Mouse (Mus musculus): ENCODE results near the gene Ablim1. TPM values are rescaled to one million over a fixed set of nuclear protein-coding genes. Genes with fewer than 3 reads are reported as not detected.

Ablim1 gene
- polyA plus RNA-seq, 1 experiment from 2014 or later, result 40.5 TPM

DNA sequence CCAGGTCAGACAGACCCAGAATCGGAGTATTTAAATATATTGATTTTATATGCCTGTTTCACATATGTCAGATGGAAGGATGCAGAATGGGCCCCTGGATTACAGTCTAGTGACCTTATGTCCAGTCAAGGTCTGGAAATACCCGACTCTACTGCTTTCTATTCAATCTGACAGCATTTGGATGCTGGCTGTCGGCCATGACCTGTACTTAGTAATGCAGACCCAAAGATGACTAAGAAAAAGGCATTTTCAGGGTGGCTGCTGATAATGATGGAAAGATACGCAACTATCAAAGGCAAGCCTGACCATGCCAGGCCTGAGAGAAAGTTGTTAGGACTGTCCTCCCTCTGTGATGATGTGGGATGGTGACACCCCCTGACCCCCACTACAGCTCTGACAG lies 321.0 kb downstream of the Ablim1 start:
- peak overlapping the region; percentile 54 for H3K27ac ChIP-seq
- no peaks in the 10 kb centered on the region for H3K36me3 ChIP-seq (ENCODE audit: insufficient read depth, low read length)
- ATAC-seq (replicated peaks; ENCODE audit: low FRiP score, low read depth), result no peak

DNA sequence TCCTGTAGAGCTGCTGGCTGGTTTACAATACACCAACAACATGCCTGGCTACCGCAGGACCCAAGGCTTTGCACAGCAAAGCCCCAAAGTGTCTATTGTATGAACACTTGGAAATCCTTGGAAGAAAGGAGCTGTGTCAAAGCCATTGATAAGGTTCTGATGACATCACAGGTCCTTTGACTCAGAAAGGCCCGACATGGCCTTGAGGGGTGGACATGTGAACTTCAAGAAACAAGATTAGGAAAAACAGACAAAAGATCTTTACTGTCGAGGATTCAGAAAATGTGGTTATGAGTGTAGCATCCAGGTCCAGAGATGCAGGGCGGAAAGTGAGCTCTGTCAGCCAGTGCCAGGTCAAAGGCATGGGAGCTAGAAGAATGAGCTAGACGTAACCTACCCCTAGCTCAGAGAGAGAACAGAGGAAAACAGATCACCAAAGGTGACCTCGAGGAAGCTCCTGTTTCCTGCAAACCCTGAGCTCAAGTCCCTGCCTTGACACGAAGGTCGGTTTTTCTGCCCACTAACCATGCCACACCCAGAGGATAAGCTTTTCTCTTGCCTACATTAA lies 321.7 kb downstream of the Ablim1 start:
- H3K27me3 ChIP-seq (ENCODE audit: insufficient read depth, low read length), result no peaks in the 10 kb centered on the region
- DNase-seq (ENCODE audit: low spot score) (no peak), ATAC-seq (replicated peaks; ENCODE audit: low FRiP score, low read depth) (no peak)
- no peak overlapping the region for H3K4me2 ChIP-seq (ENCODE audit: low read length)
- H3K27ac ChIP-seq, result no peak overlapping the region
- WGBS, result 63% methylated on average over 8 of the region's 8 CpGs
- H3K9ac ChIP-seq (ENCODE audit: low read depth, low read length), result no peak overlapping the region
- TF ChIP-seq CTCF (IDR thresholded peaks at IDR 0.05; ENCODE audit: low read depth), result no peak
- H3K4me1 ChIP-seq (replicated peaks; ENCODE audit: insufficient read depth, low read length), result peaks cover 42% of the 10 kb centered on the region
- no peaks in the 10 kb centered on the region for H3K36me3 ChIP-seq (ENCODE audit: insufficient read depth, low read length)
- no peaks in the 10 kb centered on the region for H3K9me3 ChIP-seq (replicated peaks; ENCODE audit: low read length)
- no peak overlapping the region for H3K4me3 ChIP-seq (replicated peaks; ENCODE audit: low read depth, low read length)

More for the DNA sequence above, 321.0 kb downstream of the Ablim1 start:
- Histone ChIP-seq H3K4me2 (ENCODE audit: low read length) (no peak overlapping the region), H3K9ac (ENCODE audit: low read depth, low read length) (no peak overlapping the region), H3K4me3 (replicated peaks; ENCODE audit: low read depth, low read length) (no peak overlapping the region), H3K27me3 (ENCODE audit: insufficient read depth, low read length) (no peaks in the 10 kb centered on the region), H3K4me1 (replicated peaks; ENCODE audit: insufficient read depth, low read length) (peaks cover 42% of the 10 kb centered on the region), H3K9me3 (replicated peaks; ENCODE audit: low read length) (no peaks in the 10 kb centered on the region)
- TF ChIP-seq CTCF (IDR thresholded peaks at IDR 0.05; ENCODE audit: low read depth), result no peak
- no peak for DNase-seq (ENCODE audit: low spot score)
- WGBS, result 57% methylated on average over 4 of the region's 4 CpGs

DNA sequence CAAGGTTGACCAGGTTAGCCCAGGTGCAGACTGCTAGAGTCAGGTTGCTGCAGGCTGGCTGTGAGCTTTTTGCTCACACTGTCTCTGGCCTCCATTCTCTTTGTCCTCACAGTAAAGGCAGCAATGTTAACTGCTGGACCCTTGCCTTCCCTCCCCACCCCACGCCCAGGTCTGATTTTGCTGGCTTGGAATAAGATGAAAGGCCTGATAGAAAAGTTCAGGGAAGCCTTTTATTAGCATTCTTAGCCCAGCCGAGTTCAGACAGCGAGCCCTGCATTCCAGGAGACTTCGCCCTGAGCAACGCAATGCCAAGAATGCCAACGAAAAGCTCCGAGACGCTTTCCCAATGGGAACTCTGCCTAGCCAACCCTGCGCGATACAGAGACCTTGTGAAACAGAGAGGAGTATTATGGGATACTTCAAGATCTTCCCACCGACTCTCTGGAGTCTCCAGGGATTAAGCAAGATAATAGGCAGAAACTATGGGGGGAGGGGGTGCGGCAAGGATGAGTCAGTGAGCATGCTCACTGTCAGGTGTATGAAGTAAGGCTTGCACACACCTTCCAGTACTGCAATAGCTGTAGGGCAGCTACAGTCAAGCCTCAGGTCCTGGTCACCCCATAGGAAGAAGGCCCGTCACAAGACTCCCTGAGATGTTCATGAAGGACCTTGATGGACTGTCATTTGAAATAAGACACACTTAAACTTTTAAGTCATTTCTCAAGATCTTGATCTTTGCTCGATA lies 324.2 kb downstream of the Ablim1 start:
- peak overlapping the region; percentile 13; the same call in 1 of the 2 replicates for H3K27ac ChIP-seq
- H3K36me3 ChIP-seq (ENCODE audit: insufficient read depth, low read length), result no peaks in the 10 kb centered on the region
- no peak for TF ChIP-seq CTCF (IDR thresholded peaks at IDR 0.05; ENCODE audit: low read depth)
- H3K9me3 ChIP-seq (replicated peaks; ENCODE audit: low read length), result no peaks in the 10 kb centered on the region
- no peaks in the 10 kb centered on the region for H3K27me3 ChIP-seq (ENCODE audit: insufficient read depth, low read length)
- H3K4me2 ChIP-seq (ENCODE audit: low read length), result no peak overlapping the region
- ATAC-seq (replicated peaks; ENCODE audit: low FRiP score, low read depth), result no peak
- H3K4me3 ChIP-seq (replicated peaks; ENCODE audit: low read depth, low read length), result no peak overlapping the region
- H3K4me1 ChIP-seq (replicated peaks; ENCODE audit: insufficient read depth, low read length), result peaks cover 35% of the 10 kb centered on the region
- 54% methylated on average over 14 of the region's 14 CpGs for WGBS
- DNase-seq (ENCODE audit: low spot score), result no peak
- no peak overlapping the region for H3K9ac ChIP-seq (ENCODE audit: low read depth, low read length)

DNA sequence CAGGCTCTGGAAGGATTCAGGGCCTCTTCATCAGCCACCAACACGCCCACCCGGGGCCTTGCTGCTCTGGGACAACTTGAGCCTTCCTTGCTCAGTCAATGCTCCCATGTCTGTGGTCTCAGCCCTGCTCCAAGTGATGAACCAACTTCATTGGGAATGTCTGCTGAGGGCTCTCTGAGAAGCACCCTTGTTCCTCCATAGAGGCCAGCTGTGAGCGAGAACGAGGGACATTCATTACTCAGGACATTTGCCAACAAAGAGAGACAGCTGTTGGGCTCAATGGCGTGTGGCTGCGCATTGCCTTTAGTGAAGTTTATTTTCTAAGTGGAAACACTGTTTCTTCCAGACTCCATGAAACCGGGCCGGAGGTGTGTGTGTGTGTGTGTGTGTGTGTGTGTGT lies 325.5 kb downstream of the Ablim1 start:
- H3K9me3 ChIP-seq (replicated peaks; ENCODE audit: low read length), result no peaks in the 10 kb centered on the region
- no peak for TF ChIP-seq CTCF (IDR thresholded peaks at IDR 0.05; ENCODE audit: low read depth)
- peaks cover 32% of the 10 kb centered on the region for H3K4me1 ChIP-seq (replicated peaks; ENCODE audit: insufficient read depth, low read length)
- DNase-seq (ENCODE audit: low spot score) (peak; percentile 56), ATAC-seq (replicated peaks; ENCODE audit: low FRiP score, low read depth) (no peak)
- no peaks in the 10 kb centered on the region for H3K27me3 ChIP-seq (ENCODE audit: insufficient read depth, low read length)
- H3K36me3 ChIP-seq (ENCODE audit: insufficient read depth, low read length), result no peaks in the 10 kb centered on the region
- no peak overlapping the region for H3K4me2 ChIP-seq (ENCODE audit: low read length)
- no peak overlapping the region for H3K4me3 ChIP-seq (replicated peaks; ENCODE audit: low read depth, low read length)
- H3K9ac ChIP-seq (ENCODE audit: low read depth, low read length), result no peak overlapping the region
- H3K27ac ChIP-seq, result 0 out of 2 replicates have a peak overlapping the region, but pooled peaks have one; percentile 2
- 59% methylated on average over 8 of the region's 8 CpGs for WGBS

DNA sequence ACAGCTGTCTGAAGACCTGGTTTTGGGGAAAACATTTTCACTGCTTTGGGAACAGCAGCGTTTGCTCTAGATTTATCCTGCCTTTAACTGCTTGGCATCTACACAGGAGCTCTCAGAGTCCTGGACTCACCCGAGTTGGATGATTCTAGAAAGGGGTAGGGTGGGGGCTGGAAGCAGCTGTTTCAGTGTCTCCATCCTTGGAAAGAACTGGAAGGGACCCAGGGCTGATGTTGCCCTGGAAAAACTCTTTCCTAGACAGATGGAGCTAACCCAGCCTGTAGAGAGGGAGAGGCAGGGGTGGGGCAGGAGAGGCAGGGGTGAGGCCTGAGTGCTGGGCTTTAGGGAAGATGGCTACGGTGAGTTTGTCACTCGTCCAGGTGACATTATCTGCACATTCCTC lies 330.5 kb downstream of the Ablim1 start:
- no peaks in the 10 kb centered on the region for H3K27me3 ChIP-seq (ENCODE audit: insufficient read depth, low read length)
- H3K9me3 ChIP-seq (replicated peaks; ENCODE audit: low read length), result no peaks in the 10 kb centered on the region
- no peak overlapping the region for H3K9ac ChIP-seq (ENCODE audit: low read depth, low read length)
- H3K36me3 ChIP-seq (ENCODE audit: insufficient read depth, low read length), result no peaks in the 10 kb centered on the region
- DNase-seq (ENCODE audit: low spot score) (no peak), ATAC-seq (replicated peaks; ENCODE audit: low FRiP score, low read depth) (no peak)
- no peak overlapping the region for H3K4me2 ChIP-seq (ENCODE audit: low read length)
- peaks cover 12% of the 10 kb centered on the region for H3K4me1 ChIP-seq (replicated peaks; ENCODE audit: insufficient read depth, low read length)
- TF ChIP-seq CTCF (IDR thresholded peaks at IDR 0.05; ENCODE audit: low read depth), result no peak
- peak overlapping the region; percentile 31; the same call in 1 of the 2 replicates for H3K27ac ChIP-seq
- WGBS, result 44% methylated on average over 4 of the region's 4 CpGs
- no peak overlapping the region for H3K4me3 ChIP-seq (replicated peaks; ENCODE audit: low read depth, low read length)

DNA sequence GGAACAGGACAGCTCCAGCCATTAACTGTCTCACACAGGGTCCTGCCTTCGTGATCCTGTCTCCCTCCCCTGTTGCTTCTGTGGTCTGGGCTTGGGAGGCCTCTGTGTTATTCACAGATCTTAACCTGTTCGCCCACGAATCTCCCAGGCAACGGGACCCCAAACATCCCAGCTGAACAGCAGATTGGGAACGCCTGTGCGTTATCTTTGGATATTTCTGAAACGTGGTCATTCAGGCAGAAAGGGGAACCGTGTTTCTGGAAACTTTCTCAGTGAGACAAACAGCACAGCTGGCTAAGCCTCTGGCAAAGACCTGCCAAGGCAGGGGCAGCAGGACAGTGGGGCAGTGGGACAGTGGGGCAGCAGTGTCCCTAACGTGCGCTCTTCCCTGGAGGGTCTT lies 331.0 kb downstream of the Ablim1 start:
- Histone ChIP-seq H3K9ac (ENCODE audit: low read depth, low read length) (no peak overlapping the region), H3K4me3 (replicated peaks; ENCODE audit: low read depth, low read length) (no peak overlapping the region), H3K9me3 (replicated peaks; ENCODE audit: low read length) (no peaks in the 10 kb centered on the region), H3K4me1 (replicated peaks; ENCODE audit: insufficient read depth, low read length) (peaks cover 8% of the 10 kb centered on the region), H3K27ac (peak overlapping the region; percentile 31; the same call in 1 of the 2 replicates), H3K36me3 (ENCODE audit: insufficient read depth, low read length) (no peaks in the 10 kb centered on the region), H3K4me2 (ENCODE audit: low read length) (no peak overlapping the region), H3K27me3 (ENCODE audit: insufficient read depth, low read length) (no peaks in the 10 kb centered on the region)
- no peak for DNase-seq (ENCODE audit: low spot score)
- no peak for ATAC-seq (replicated peaks; ENCODE audit: low FRiP score, low read depth)
- WGBS, result 51% methylated on average over 10 of the region's 10 CpGs
- TF ChIP-seq CTCF (IDR thresholded peaks at IDR 0.05; ENCODE audit: low read depth), result no peak

Other genes starting within 250 kb of the Ablim1 start
- gene Fam160b1, start 45.8 kb upstream of the Ablim1 start, polyA plus RNA-seq (2015; fragmentation: Nextera tagmentation; extraction: Ambion mirVana), result 12.6 and 12.8 TPM in 2 replicates
- 24.8 and 25.5 TPM in 2 replicates for gene Trub1, start 138.0 kb upstream of the Ablim1 start, polyA plus RNA-seq (2015; fragmentation: Nextera tagmentation; extraction: Ambion mirVana)